Mouse (Mus musculus): ENCODE measurements around the gene Ptger1. TPM values are rescaled to one million over a fixed set of nuclear protein-coding genes. Genes with fewer than 3 reads are reported as not detected.

Ptger1 gene
- 0.15 TPM for total RNA-seq (2023)

DNA sequence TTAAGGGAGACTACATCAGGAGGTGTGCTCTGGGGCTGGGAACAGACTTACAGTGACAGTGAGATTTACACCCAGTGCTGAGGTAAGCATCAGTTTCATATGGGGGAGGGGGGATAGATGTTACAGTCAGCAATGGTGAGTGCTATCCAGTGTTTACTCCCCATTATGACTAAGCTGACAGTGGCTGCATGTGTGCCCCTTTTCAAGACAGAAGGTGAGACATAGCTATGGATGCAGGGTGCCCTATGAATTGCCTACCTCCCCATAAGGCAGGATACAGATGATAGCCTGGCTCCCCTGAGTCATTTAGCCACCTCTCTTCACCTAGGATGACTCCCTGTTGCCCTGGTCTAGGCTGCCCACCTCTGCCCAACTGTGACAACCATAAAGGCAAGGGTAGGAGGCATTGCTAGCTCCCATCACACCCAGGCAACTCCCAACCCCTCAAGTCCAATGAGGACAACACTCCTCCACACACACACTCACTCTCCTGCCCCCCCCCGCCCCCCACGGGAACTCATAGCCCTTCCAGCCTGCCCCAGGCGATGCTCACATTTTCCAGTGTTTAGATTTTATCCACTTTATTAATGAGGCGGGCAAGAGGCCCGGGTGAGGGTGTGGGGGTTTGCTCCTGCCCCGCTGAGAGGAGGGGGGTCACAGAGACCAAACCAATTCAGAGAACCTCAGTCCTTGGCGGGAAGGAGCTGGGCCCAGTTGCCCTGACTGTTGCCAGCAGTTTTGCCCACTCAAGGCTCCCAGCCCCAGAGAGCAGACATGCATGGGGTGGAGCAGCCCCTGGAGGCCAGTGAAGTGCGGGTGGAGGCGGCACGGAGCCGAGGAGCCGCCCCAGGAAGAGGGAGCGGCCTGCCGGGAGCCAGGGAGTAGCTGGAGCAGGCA, at the start of gene Ptger1:
Gene Ptger1, plus strand, starts transcription at position 710 of the 897 bp plus-strand sequence.

DNA sequence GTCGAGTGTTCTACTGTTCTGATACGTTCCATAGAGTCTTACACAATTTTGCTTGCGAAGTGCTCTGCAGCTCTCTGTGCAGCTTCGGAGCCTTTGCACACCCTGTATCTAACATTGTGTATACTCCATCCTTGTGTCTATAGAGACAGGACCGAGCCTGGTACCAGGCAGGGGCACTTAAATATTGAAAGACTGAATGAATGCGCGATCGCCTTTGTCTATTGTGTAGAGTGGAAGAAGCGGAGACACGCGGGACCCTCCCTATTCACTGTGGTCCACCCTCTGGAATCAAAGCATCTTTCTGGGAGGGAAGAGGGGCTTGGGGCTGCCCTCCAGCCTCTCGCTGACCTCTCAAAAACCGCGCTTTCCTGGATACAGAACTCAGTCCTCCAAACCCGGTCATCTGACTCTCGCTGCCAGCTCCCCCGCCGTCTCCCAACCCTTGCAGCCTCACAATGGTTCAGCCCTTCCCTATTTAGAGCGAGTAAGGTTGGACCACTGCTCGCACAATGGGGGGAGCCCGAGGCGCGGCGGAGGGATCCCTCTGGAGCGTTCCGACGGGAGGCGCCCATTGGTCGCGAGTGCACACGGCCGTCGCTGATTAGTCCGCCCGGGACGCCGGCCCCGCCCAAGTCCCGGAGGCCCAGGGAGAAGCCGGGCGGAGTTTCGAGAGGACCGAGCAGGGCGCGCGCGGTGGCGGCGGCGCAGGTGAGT, 14.3 kb upstream of the Ptger1 start, which contains the start of gene Gipc1:
Gene Gipc1, plus strand, starts transcription at position 648 of the 714 bp plus-strand sequence.

DNA sequence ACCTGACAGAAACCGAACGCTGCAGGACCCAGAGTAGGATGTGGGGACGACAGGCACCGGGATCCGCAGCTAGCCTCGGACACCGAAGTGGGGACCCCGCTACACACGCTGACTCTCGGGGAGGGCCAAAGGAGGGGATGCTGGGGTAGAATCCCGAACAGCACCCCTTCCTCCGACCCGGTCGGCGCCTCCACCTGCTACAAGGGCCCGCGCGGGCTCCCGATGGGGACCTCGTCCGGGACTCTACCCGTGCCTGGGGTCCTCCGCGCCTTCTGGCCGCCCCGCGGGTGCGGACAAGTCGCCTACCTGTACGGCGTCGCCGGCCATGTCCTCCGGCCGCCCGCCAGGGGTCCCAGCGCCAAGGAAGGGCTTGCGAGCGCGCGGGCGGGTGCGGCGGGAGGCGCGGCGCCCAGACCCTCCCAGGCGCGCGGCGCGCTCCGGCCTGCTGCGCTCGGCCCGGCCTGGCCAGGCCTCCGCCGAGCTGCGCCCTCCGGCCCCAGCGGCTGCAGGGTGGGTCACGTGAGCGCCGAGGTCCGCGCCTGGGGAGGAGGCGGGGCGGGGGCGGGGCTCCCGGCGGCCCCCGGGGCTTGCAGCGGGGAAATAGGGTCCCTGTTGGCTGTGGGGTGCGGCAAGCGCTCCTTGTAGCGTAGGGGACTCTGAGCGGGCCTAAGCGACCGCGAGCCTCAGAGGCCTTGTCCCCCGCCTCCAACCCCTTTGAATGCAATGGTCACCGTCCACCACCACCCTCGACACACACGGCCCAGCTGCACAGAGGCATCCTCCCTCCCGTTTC, 32.4 kb downstream of the Ptger1 start, which contains the start of gene Pkn1:
Gene Pkn1, minus strand, starts transcription at position 519 of the 793 bp plus-strand sequence.

DNA sequence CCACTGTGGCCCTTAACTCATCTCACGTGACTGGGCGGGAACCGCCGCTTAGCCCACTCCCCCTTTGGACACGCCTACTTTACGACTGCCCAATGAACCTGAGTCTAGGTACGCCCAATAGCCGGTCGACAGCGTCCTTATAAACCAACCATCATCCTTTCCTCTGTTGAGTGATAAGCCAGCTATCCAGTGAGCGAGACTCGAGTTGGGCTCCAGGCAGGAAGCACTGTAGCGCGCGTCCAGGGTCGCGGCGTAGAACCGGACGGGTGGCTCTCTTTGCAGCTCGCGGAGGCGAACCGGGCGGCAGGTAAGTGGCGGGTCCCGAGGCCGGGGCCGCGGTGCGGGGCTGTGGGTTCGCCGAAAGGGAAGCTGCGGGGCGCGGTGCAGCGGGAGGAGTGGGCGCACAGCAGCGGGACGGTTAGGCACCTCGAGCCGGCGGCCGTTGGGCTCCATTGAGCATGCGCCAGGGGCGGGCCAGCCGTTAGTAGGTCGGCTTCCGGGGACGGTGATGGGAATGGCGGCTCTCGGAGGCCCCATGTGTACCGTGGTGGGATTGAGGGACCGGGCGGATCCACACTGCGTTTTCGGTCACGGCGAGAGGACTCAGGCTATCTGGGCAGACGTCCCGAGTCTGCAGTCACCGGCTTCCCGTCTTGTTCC, 48.7 kb downstream of the Ptger1 start, which contains the start of gene Ddx39:
Gene Ddx39, plus strand, starts transcription at position 147 of the 660 bp plus-strand sequence.

Other genes with a start within 250 kb of the Ptger1 start
- gene Scoc, start 208.3 kb upstream of the Ptger1 start, total RNA-seq (2023), result 22.9 TPM
- gene Olfr370, start 130.9 kb upstream of the Ptger1 start, total RNA-seq (2023), result not detected
- 57.7 TPM for gene Ndufb7, start 100.0 kb upstream of the Ptger1 start, total RNA-seq (2023)
- gene Tecr, start 58.7 kb upstream of the Ptger1 start, total RNA-seq (2023), result 209 TPM
- 107 TPM for gene Dnajb1, start 58.5 kb upstream of the Ptger1 start, total RNA-seq (2023)
- 21.6 TPM for gene Gipc1, start 14.0 kb upstream of the Ptger1 start, total RNA-seq (2023)
- gene Pkn1, start 32.5 kb downstream of the Ptger1 start, total RNA-seq (2023), result 273 TPM
- 60.2 TPM for gene Ddx39, start 48.5 kb downstream of the Ptger1 start, total RNA-seq (2023)
- gene Adgre5, start 74.6 kb downstream of the Ptger1 start, total RNA-seq (2023), result 817 TPM
- 59.2 TPM for gene Adgrl1, start 233.4 kb downstream of the Ptger1 start, total RNA-seq (2023)

All from CD4-positive naive resting alpha-beta T cell, adult 76 days (primary cell).